In genomic region chr2:158584621-158585358, GRCm38 (mm10) we compare ENCODE assay signal across 9 mouse cellular contexts. TPM values are rescaled to one million over a fixed set of nuclear protein-coding genes. Genes with fewer than 3 reads are reported as not detected.
DNase-seq lines count a peak whose midpoint lies in the region; ATAC-seq lines count a peak whose summit lies in the region.
"Had no signal": no experiment of that assay in that cellular context is flagged by ENCODE, and none has a peak within 500 bp of the region (broad histone marks: within the 10 kb centered on the region; RNA-seq: fewer than 3 reads in every experiment).

No protein-coding gene starts in this region.

- H3K4me1 ChIP-seq in kidney, embryonic 15.5 days: no peaks in the 10 kb centered on the region

- no peaks in the 10 kb centered on the region for H3K9me3 ChIP-seq in kidney, embryonic 15.5 days (replicated peaks)
- H3K9me3 ChIP-seq: hindbrain, embryonic 15.5 days had no signal

- no peak overlapping the region for H3K4me2 ChIP-seq in kidney, embryonic 15.5 days
- H3K4me2 ChIP-seq: hindbrain, embryonic 15.5 days had no signal

- H3K27ac ChIP-seq in kidney, embryonic 15.5 days: no peak overlapping the region
- H3K27ac ChIP-seq: hindbrain, embryonic 15.5 days had no signal

- no peak overlapping the region for H3K9ac ChIP-seq in kidney, embryonic 15.5 days
- H3K9ac ChIP-seq: hindbrain, embryonic 15.5 days had no signal

- H3K36me3 ChIP-seq in kidney, embryonic 15.5 days: no peaks in the 10 kb centered on the region
- H3K36me3 ChIP-seq: hindbrain, embryonic 15.5 days had no signal

- WGBS in kidney, embryonic 15.5 days: 12% methylated on average over 12 of the region's 12 CpGs

- peak; percentile 21 for DNase-seq in kidney, adult 18-20 months
- peak; percentile 51 for DNase-seq in embryo, embryonic 11.5 days (ENCODE audit: low read depth, low spot score)
- DNase-seq in liver: peak; percentile 42
- peak; percentile 65 for DNase-seq in retina, embryonic 14.5 days (ENCODE audit: low spot score)
- no peak for DNase-seq in layer of hippocampus, adult 11-12 months (ENCODE audit: low spot score)
- no peak for DNase-seq in cerebellum, adult 8-10 months

- H3K4me3 ChIP-seq in kidney, embryonic 15.5 days (replicated peaks): no peak overlapping the region
- H3K4me3 ChIP-seq: hindbrain, embryonic 15.5 days had no signal

- ATAC-seq in kidney, embryonic 15.5 days (replicated peaks; ENCODE audit: low FRiP score): no peak
- ATAC-seq in activated CD4-positive, CD25-positive, alpha-beta regulatory T cell, adult 4 months: no peak

- H3K27me3 ChIP-seq in kidney, embryonic 15.5 days: peaks cover 48% of the 10 kb centered on the region
- H3K27me3 ChIP-seq: hindbrain, embryonic 15.5 days had no signal

RNA-seq across cellular contexts. Expression of gene Slc32a1, which starts 25.8 kb away (rescaled TPM):
- polyA plus RNA-seq in kidney, embryonic 15.5 days (2015; fragmentation: Nextera tagmentation; extraction: Ambion mirVana): 0.12 and 0.14 TPM in 2 replicates
- polyA plus RNA-seq in activated CD4-positive, CD25-positive, alpha-beta regulatory T cell, adult 4 months (2017; shearing (Covaris generic)): not detected

RNA-seq across cellular contexts. Expression of gene Actr5, which starts 39.9 kb away (rescaled TPM):
- polyA plus RNA-seq in kidney, embryonic 15.5 days (2015; fragmentation: Nextera tagmentation; extraction: Ambion mirVana): 10.9 and 12.3 TPM in 2 replicates
- 1 to 10 TPM; 3.1 to 3.2 TPM for polyA plus RNA-seq in activated CD4-positive, CD25-positive, alpha-beta regulatory T cell, adult 4 months (2017; shearing (Covaris generic))

Comparison
In these comparisons a context has a peak if more than half of its experiments do, and no peak if none do; other contexts are left out.
1. DNase-seq: peak in kidney, adult 18-20 months (single experiment), embryo, embryonic 11.5 days (single experiment), liver (single experiment) and retina, embryonic 14.5 days (single experiment); none in layer of hippocampus, adult 11-12 months (single experiment) and cerebellum, adult 8-10 months (single experiment).